9 mouse cellular contexts compared by ENCODE assay signal in the genomic region with DNA sequence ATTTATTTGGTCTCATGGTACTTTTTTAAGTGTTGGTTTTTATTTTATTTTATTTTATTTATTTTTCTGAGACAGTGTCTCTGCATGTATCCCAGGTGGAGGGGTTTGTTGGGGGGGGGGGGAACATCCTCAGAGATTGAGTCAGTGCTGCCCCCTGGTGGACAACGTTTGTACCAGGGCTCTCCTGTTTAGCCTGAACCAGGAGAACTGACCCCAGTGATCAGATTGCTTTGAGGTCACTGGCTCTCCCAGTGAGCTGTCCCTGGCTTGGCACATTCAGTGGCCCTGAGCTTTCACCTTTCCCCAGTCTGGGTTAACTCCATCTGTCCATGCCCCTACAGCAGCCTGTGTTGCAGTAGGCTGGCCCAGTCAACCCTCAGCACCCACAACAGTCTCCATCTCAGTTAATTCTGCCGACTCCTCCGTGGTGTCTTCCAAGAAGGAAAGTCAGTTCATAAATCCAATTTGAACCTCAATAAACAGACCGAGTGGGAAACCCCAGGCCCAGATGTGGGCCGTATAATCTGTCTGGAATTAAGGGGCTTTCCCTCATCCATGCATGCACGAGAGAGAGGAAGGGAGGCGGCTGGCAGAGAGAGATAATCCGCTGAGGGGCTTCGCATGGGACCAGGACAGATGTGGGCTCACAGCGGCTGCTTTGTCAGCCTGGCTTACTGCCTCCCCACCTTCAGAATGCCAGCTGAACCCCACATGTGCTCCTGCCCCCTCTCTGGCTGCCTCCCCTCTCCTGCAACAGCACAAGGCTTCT. TPM values are rescaled to one million over a fixed set of nuclear protein-coding genes. Genes with fewer than 3 reads are reported as not detected.
DNase-seq lines count a peak whose midpoint lies in the region; ATAC-seq and TF ChIP-seq lines count a peak whose summit lies in the region.
"Had no signal": no experiment of that assay in that cellular context is flagged by ENCODE, and none has a peak within 500 bp of the region (broad histone marks: within the 10 kb centered on the region; RNA-seq: fewer than 3 reads in every experiment).

No protein-coding gene starts in this region.

- TF ChIP-seq CTCF in heart, adult 2 months (IDR thresholded peaks at IDR 0.05), result peak; percentile 67
- TF ChIP-seq CTCF in left cerebral cortex, adult 2 months (IDR thresholded peaks at IDR 0.05), result peak; percentile 64

- no peak overlapping the region for H3K4me3 ChIP-seq in heart, adult 2 months
- no peak overlapping the region for H3K4me3 ChIP-seq in embryonic facial prominence, embryonic 11.5 days (ENCODE audit: low read depth, low read length)
- H3K4me3 ChIP-seq in left cerebral cortex, adult 2 months, result no peak overlapping the region
- H3K4me3 ChIP-seq in midbrain, embryonic 14.5 days (replicated peaks; ENCODE audit: low read depth, low read length), result no peak overlapping the region

- no peaks in the 10 kb centered on the region for H3K9me3 ChIP-seq in embryonic facial prominence, embryonic 11.5 days (replicated peaks; ENCODE audit: control insufficient read depth, low read length)
- H3K9me3 ChIP-seq in midbrain, embryonic 14.5 days (ENCODE audit: control insufficient read depth, low read length), result no peaks in the 10 kb centered on the region

- TF ChIP-seq POLR2A in heart, adult 2 months (IDR thresholded peaks at IDR 0.05; ENCODE audit: insufficient read depth, low read depth, low read length), result no peak

- H3K4me2 ChIP-seq in embryonic facial prominence, embryonic 11.5 days (ENCODE audit: low read depth, low read length), result no peak overlapping the region
- no peak overlapping the region for H3K4me2 ChIP-seq in midbrain, embryonic 14.5 days (ENCODE audit: low read length)

- H3K36me3 ChIP-seq in heart, adult 2 months (ENCODE audit: control insufficient read depth, insufficient read depth, low read length), result no peaks in the 10 kb centered on the region
- no peaks in the 10 kb centered on the region for H3K36me3 ChIP-seq in embryonic facial prominence, embryonic 11.5 days (replicated peaks; ENCODE audit: control insufficient read depth, insufficient read depth, low read depth, low read length)
- H3K36me3 ChIP-seq in midbrain, embryonic 14.5 days (ENCODE audit: control insufficient read depth, insufficient read depth, low read length), result no peaks in the 10 kb centered on the region

- DNase-seq in heart, adult 2 months, result peak; percentile 41 to 77
- DNase-seq in heart, postnatal 25 days (ENCODE audit: low spot score), result no peak
- DNase-seq in adrenal gland, adult (ENCODE audit: inconsistent age in 2 of 2, low spot score in 1 of 2), result peak; percentile 56 to 85
- DNase-seq in embryonic facial prominence, embryonic 11.5 days (ENCODE audit: low spot score), result peak; percentile 69
- DNase-seq in heart, postnatal 4 days, result peak; percentile 81
- peak; percentile 44 to 68 for DNase-seq in left cerebral cortex, adult 2 months (ENCODE audit: extremely low spot score in 1 of 2, low spot score in 2 of 2)
- peak; percentile 73 for DNase-seq in midbrain, embryonic 14.5 days

- no peaks in the 10 kb centered on the region for H3K4me1 ChIP-seq in heart, adult 2 months (ENCODE audit: control insufficient read depth, insufficient read depth, low read length)
- no peaks in the 10 kb centered on the region for H3K4me1 ChIP-seq in embryonic facial prominence, embryonic 11.5 days (ENCODE audit: control insufficient read depth, insufficient read depth, low read length)
- no peaks in the 10 kb centered on the region for H3K4me1 ChIP-seq in midbrain, embryonic 14.5 days (ENCODE audit: control insufficient read depth, insufficient read depth, low read length)

- no peak; the same call in 1 of the 2 replicates for ATAC-seq in embryonic facial prominence, embryonic 11.5 days (replicated peaks; ENCODE audit: insufficient number of reproducible peaks, low FRiP score, low TSS enrichment, low read depth)
- ATAC-seq in midbrain, embryonic 14.5 days (ENCODE audit: low FRiP score, low TSS enrichment), result peak; percentile 27; the same call in 1 of the 2 replicates
- ATAC-seq in activated CD4-positive, CD25-positive, alpha-beta regulatory T cell, adult 4 months, result no peak

- no peak for TF ChIP-seq EP300 in heart, adult 2 months (IDR thresholded peaks at IDR 0.05; ENCODE audit: insufficient read depth, low read depth, low read length)

- H3K9ac ChIP-seq in heart, adult 2 months (ENCODE audit: low read depth, low read length), result no peak overlapping the region
- no peak overlapping the region for H3K9ac ChIP-seq in embryonic facial prominence, embryonic 11.5 days (replicated peaks; ENCODE audit: low read length)
- H3K9ac ChIP-seq in midbrain, embryonic 14.5 days (replicated peaks; ENCODE audit: low read length), result no peak overlapping the region

- H3K79me2 ChIP-seq in heart, adult 2 months (replicated peaks; ENCODE audit: control insufficient read depth, insufficient read depth, low read length), result no peaks in the 10 kb centered on the region

- peaks cover 2% of the 10 kb centered on the region for H3K27me3 ChIP-seq in heart, adult 2 months (ENCODE audit: control insufficient read depth, insufficient read depth, low read length)
- no peaks in the 10 kb centered on the region; the same call in 1 of the 2 replicates for H3K27me3 ChIP-seq in embryonic facial prominence, embryonic 11.5 days (ENCODE audit: control insufficient read depth, insufficient read depth, low read length)
- no peaks in the 10 kb centered on the region for H3K27me3 ChIP-seq in midbrain, embryonic 14.5 days (ENCODE audit: control insufficient read depth, insufficient read depth, low read length)

- no peak overlapping the region for H3K27ac ChIP-seq in heart, adult 2 months
- H3K27ac ChIP-seq in embryonic facial prominence, embryonic 11.5 days (replicated peaks; ENCODE audit: low read depth, low read length), result no peak overlapping the region
- no peak overlapping the region for H3K27ac ChIP-seq in left cerebral cortex, adult 2 months
- 0 out of 2 replicates have a peak overlapping the region, but pooled peaks have one; percentile 13 for H3K27ac ChIP-seq in midbrain, embryonic 14.5 days (replicated peaks; ENCODE audit: low read depth, low read length)

- 53% methylated on average over 10 of the region's 10 CpGs for WGBS in heart, adult 2 months
- 62% methylated on average over 10 of the region's 10 CpGs for WGBS in embryonic facial prominence, embryonic 11.5 days
- 57% methylated on average over 10 of the region's 10 CpGs for WGBS in midbrain, embryonic 14.5 days

- intact Hi-C loops in heart, adult 2 months (cut with DNase I), result loop anchor here (1.0 to 2.0 kb wide), 2 partner anchors 238 to 260 kb away; no protein-coding TSS in a partner anchor
- intact Hi-C loops in heart, postnatal 25 days (cut with DNase I), result loop anchor here (1.0 to 2.0 kb wide), 2 partner anchors 238 to 260 kb away; no protein-coding TSS in a partner anchor
- intact Hi-C loops in left cerebral cortex, adult 2 months (cut with DNase I), result loop anchor here (1.0 to 5.0 kb wide), 2 partner anchors 101 to 260 kb away; no protein-coding TSS in a partner anchor

RNA-seq across cellular contexts. Expression of a gene that starts 7.7 kb away (rescaled TPM):
- total RNA-seq in heart, adult 2 months (2021), result under 1 TPM; 0.10 to 0.34 TPM
- polyA plus RNA-seq in heart, adult 2 months (2012; rRNA removed), result 0.16 and 0.20 TPM in 2 replicates
- total RNA-seq in heart, postnatal 25 days (2021), result under 1 TPM; 0.26 to 0.36 TPM
- polyA plus RNA-seq in embryonic facial prominence, embryonic 11.5 days (2014; fragmentation: Nextera tagmentation; extraction: Ambion mirVana), result not detected in 2 replicates
- total RNA-seq in heart, postnatal 4 days (2021), result under 1 TPM; 0.17 to 0.32 TPM
- not detected for total RNA-seq in left cerebral cortex, adult 2 months (2021)
- polyA plus RNA-seq in midbrain, embryonic 14.5 days (2014; fragmentation: Nextera tagmentation; extraction: Ambion mirVana), result not detected in 2 replicates
- not detected for polyA plus RNA-seq in activated CD4-positive, CD25-positive, alpha-beta regulatory T cell, adult 4 months (2017; shearing (Covaris generic))
- polyA plus RNA-seq: heart, embryonic 14.5 days had no signal

RNA-seq across cellular contexts. Expression of a gene that starts 9.7 kb away (rescaled TPM):
- total RNA-seq in heart, adult 2 months (2021), result 1 to 10 TPM; 1.0 to 1.1 TPM
- polyA plus RNA-seq in heart, adult 2 months (2012; rRNA removed), result 1.8 and 3.8 TPM in 2 replicates
- 1 to 10 TPM; 1.6 to 1.7 TPM for total RNA-seq in heart, postnatal 25 days (2021)
- polyA plus RNA-seq in embryonic facial prominence, embryonic 11.5 days (2014; fragmentation: Nextera tagmentation; extraction: Ambion mirVana), result 3.6 and 3.9 TPM in 2 replicates
- 1 to 10 TPM; 1.7 to 1.9 TPM for total RNA-seq in heart, postnatal 4 days (2021)
- total RNA-seq in left cerebral cortex, adult 2 months (2021), result 1 to 10 TPM; 3.2 to 3.6 TPM
- 4.9 and 5.5 TPM in 2 replicates for polyA plus RNA-seq in midbrain, embryonic 14.5 days (2014; fragmentation: Nextera tagmentation; extraction: Ambion mirVana)
- not detected for polyA plus RNA-seq in activated CD4-positive, CD25-positive, alpha-beta regulatory T cell, adult 4 months (2017; shearing (Covaris generic))

RNA-seq across cellular contexts. Expression of a gene that starts 20.7 kb away (rescaled TPM):
- not detected for total RNA-seq in heart, adult 2 months (2021)
- polyA plus RNA-seq in heart, adult 2 months (2012; rRNA removed), result not detected in 2 replicates
- not detected for total RNA-seq in heart, postnatal 25 days (2021)
- polyA plus RNA-seq in embryonic facial prominence, embryonic 11.5 days (2014; fragmentation: Nextera tagmentation; extraction: Ambion mirVana), result not detected in 2 replicates
- not detected for total RNA-seq in heart, postnatal 4 days (2021)
- not detected for total RNA-seq in left cerebral cortex, adult 2 months (2021)
- not detected in 2 replicates for polyA plus RNA-seq in midbrain, embryonic 14.5 days (2014; fragmentation: Nextera tagmentation; extraction: Ambion mirVana)
- polyA plus RNA-seq in activated CD4-positive, CD25-positive, alpha-beta regulatory T cell, adult 4 months (2017; shearing (Covaris generic)), result not detected
- polyA plus RNA-seq: heart, embryonic 14.5 days had no signal

RNA-seq across cellular contexts. Expression of a gene that starts 45.4 kb away (rescaled TPM):
- total RNA-seq in heart, adult 2 months (2021), result not detected
- not detected in 2 replicates for polyA plus RNA-seq in heart, adult 2 months (2012; rRNA removed)
- total RNA-seq in heart, postnatal 25 days (2021), result not detected
- 0.43 and 0.56 TPM in 2 replicates for polyA plus RNA-seq in embryonic facial prominence, embryonic 11.5 days (2014; fragmentation: Nextera tagmentation; extraction: Ambion mirVana)
- not detected for total RNA-seq in heart, postnatal 4 days (2021)
- 1 to 10 TPM; 2.9 to 3.8 TPM for total RNA-seq in left cerebral cortex, adult 2 months (2021)
- polyA plus RNA-seq in midbrain, embryonic 14.5 days (2014; fragmentation: Nextera tagmentation; extraction: Ambion mirVana), result 1.3 and 1.8 TPM in 2 replicates
- polyA plus RNA-seq in activated CD4-positive, CD25-positive, alpha-beta regulatory T cell, adult 4 months (2017; shearing (Covaris generic)), result not detected
- polyA plus RNA-seq: heart, embryonic 14.5 days had no signal
